Mouse (Mus musculus): Measurements from ENCODE around the gene Kctd6.

- no peak for TF ChIP-seq CTCF (IDR thresholded peaks at IDR 0.05; ENCODE audit: low read depth)
- TF ChIP-seq EP300 (IDR thresholded peaks at IDR 0.05; ENCODE audit: low read depth), result no peak
Measured at GRCm38 (mm10) chr14:8219876-8220275, 5.9 kb downstream of the Kctd6 start.
